Comparison of ENCODE assay signal across 17 mouse cellular contexts in genomic region chr7:118042914-118043313, GRCm38 (mm10).
DNase-seq lines count a peak whose midpoint lies in the region; ATAC-seq and TF ChIP-seq lines count a peak whose summit lies in the region.
"Had no signal": no experiment of that assay in that cellular context is flagged by ENCODE, and none has a peak within 500 bp of the region (broad histone marks: within the 10 kb centered on the region; RNA-seq: fewer than 3 reads in every experiment).

No protein-coding gene starts in this region.

- H3K9me3 ChIP-seq in intestine, embryonic 14.5 days (ENCODE audit: control insufficient read depth, low read length) = no peaks in the 10 kb centered on the region
- no peaks in the 10 kb centered on the region for H3K9me3 ChIP-seq in intestine, postnatal 0 days (ENCODE audit: control insufficient read depth)
- no peaks in the 10 kb centered on the region for H3K9me3 ChIP-seq in lung, postnatal 0 days (ENCODE audit: low read length)
- H3K9me3 ChIP-seq in limb, embryonic 13.5 days = no peaks in the 10 kb centered on the region
- H3K9me3 ChIP-seq: forebrain, embryonic 15.5 days; heart, embryonic 15.5 days; hindbrain, embryonic 15.5 days; liver, embryonic 13.5 days; megakaryocyte, embryonic 14.5 days had no signal

- ATAC-seq in intestine, embryonic 14.5 days (replicated peaks; ENCODE audit: low FRiP score, low TSS enrichment, low read depth) = 0 out of 2 replicates have a peak, but pooled peaks have one; percentile 43
- ATAC-seq in intestine, postnatal 0 days = no peak
- ATAC-seq in lung, postnatal 0 days = peak; percentile 38
- ATAC-seq in limb, embryonic 13.5 days (ENCODE audit: low FRiP score, low read depth) = peak; percentile 36; the same call in 1 of the 2 replicates
- ATAC-seq: activated CD4-positive, CD25-positive, alpha-beta regulatory T cell, adult 4 months; forebrain, embryonic 15.5 days; midbrain, embryonic 16.5 days had no signal

- H3K9ac ChIP-seq in intestine, embryonic 14.5 days (ENCODE audit: low read length) = no peak overlapping the region
- no peak overlapping the region for H3K9ac ChIP-seq in intestine, postnatal 0 days (ENCODE audit: low read depth, low read length)
- no peak overlapping the region for H3K9ac ChIP-seq in lung, postnatal 0 days (replicated peaks; ENCODE audit: low read depth)
- H3K9ac ChIP-seq in limb, embryonic 13.5 days = no peak overlapping the region
- H3K9ac ChIP-seq: forebrain, embryonic 15.5 days; heart, embryonic 15.5 days; hindbrain, embryonic 15.5 days; liver, embryonic 13.5 days had no signal

- TF ChIP-seq EP300 in lung, postnatal 0 days (IDR thresholded peaks at IDR 0.05) = no peak

- no peaks in the 10 kb centered on the region for H3K36me3 ChIP-seq in intestine, embryonic 14.5 days (ENCODE audit: control insufficient read depth, insufficient read depth, low read length)
- no peaks in the 10 kb centered on the region for H3K36me3 ChIP-seq in intestine, postnatal 0 days (ENCODE audit: control insufficient read depth, insufficient read depth)
- H3K36me3 ChIP-seq in lung, postnatal 0 days (ENCODE audit: insufficient read depth, low read length) = no peaks in the 10 kb centered on the region
- no peaks in the 10 kb centered on the region for H3K36me3 ChIP-seq in limb, embryonic 13.5 days
- H3K36me3 ChIP-seq: forebrain, embryonic 15.5 days; heart, embryonic 15.5 days; hindbrain, embryonic 15.5 days; liver, embryonic 13.5 days had no signal

- no peak overlapping the region for H3K4me2 ChIP-seq in intestine, embryonic 14.5 days (ENCODE audit: low read length)
- no peak overlapping the region for H3K4me2 ChIP-seq in intestine, postnatal 0 days (replicated peaks; ENCODE audit: low read depth)
- H3K4me2 ChIP-seq in lung, postnatal 0 days (replicated peaks; ENCODE audit: low read depth, low read length) = no peak overlapping the region
- no peak overlapping the region for H3K4me2 ChIP-seq in limb, embryonic 13.5 days (replicated peaks)
- H3K4me2 ChIP-seq: forebrain, embryonic 15.5 days; heart, embryonic 15.5 days; hindbrain, embryonic 15.5 days; liver, embryonic 13.5 days had no signal

- H3K4me3 ChIP-seq in intestine, embryonic 14.5 days (ENCODE audit: low read depth, low read length) = no peak overlapping the region
- no peak overlapping the region for H3K4me3 ChIP-seq in intestine, postnatal 0 days (ENCODE audit: low read depth, low read length)
- H3K4me3 ChIP-seq in lung, postnatal 0 days (ENCODE audit: low read depth, low read length) = no peak overlapping the region
- no peak overlapping the region for H3K4me3 ChIP-seq in lung, adult 2 months (replicated peaks; ENCODE audit: extremely low read depth, low read depth, low read length)
- no peak overlapping the region for H3K4me3 ChIP-seq in limb, embryonic 13.5 days
- H3K4me3 ChIP-seq: forebrain, embryonic 15.5 days; heart, embryonic 15.5 days; hindbrain, embryonic 15.5 days; liver, embryonic 13.5 days; megakaryocyte, embryonic 14.5 days had no signal

- no peaks in the 10 kb centered on the region for H3K27me3 ChIP-seq in intestine, embryonic 14.5 days (replicated peaks; ENCODE audit: control insufficient read depth, insufficient read depth, low read length)
- H3K27me3 ChIP-seq in intestine, postnatal 0 days (replicated peaks; ENCODE audit: control insufficient read depth, insufficient read depth, low read length) = no peaks in the 10 kb centered on the region
- H3K27me3 ChIP-seq in lung, postnatal 0 days (replicated peaks; ENCODE audit: insufficient read depth, low read length) = no peaks in the 10 kb centered on the region
- H3K27me3 ChIP-seq in limb, embryonic 13.5 days = no peaks in the 10 kb centered on the region
- H3K27me3 ChIP-seq: forebrain, embryonic 15.5 days; heart, embryonic 15.5 days; hindbrain, embryonic 15.5 days; liver, embryonic 13.5 days had no signal

- no peaks in the 10 kb centered on the region for H3K4me1 ChIP-seq in intestine, embryonic 14.5 days (replicated peaks; ENCODE audit: control insufficient read depth, insufficient read depth, low read length)
- no peaks in the 10 kb centered on the region for H3K4me1 ChIP-seq in intestine, postnatal 0 days (replicated peaks; ENCODE audit: control insufficient read depth, insufficient read depth, low read length)
- no peaks in the 10 kb centered on the region for H3K4me1 ChIP-seq in lung, postnatal 0 days (ENCODE audit: insufficient read depth, low read depth, low read length)
- no peaks in the 10 kb centered on the region for H3K4me1 ChIP-seq in lung, adult 2 months (ENCODE audit: control insufficient read depth, insufficient read depth, low read length)
- H3K4me1 ChIP-seq in limb, embryonic 13.5 days = peaks cover 7% of the 10 kb centered on the region; the same call in 1 of the 2 replicates
- H3K4me1 ChIP-seq: forebrain, embryonic 15.5 days; heart, embryonic 15.5 days; hindbrain, embryonic 15.5 days; liver, embryonic 13.5 days; megakaryocyte, embryonic 14.5 days had no signal

- DNase-seq in intestine, embryonic 14.5 days (ENCODE audit: low spot score) = no peak
- DNase-seq in lung, postnatal 0 days (ENCODE audit: low spot score) = no peak
- no peak for DNase-seq in lung, adult 2 months
- peak; percentile 67 for DNase-seq in ZHBTc4 (ENCODE audit: low read depth, low spot score)
- no peak for DNase-seq in adrenal gland, postnatal 4 days (ENCODE audit: low spot score in 2 of 2)
- DNase-seq in natural killer cell, adult 2 months (ENCODE audit: low spot score in 2 of 2) = no peak
- DNase-seq: kidney, adult 2 months; liver, embryonic 13.5 days; right cerebral cortex, postnatal 25 days had no signal

- TF ChIP-seq POLR2A in lung, adult 2 months (IDR thresholded peaks at IDR 0.05; ENCODE audit: borderline replicate concordance, extremely low read depth, low read depth, low read length) = no peak

- 48% methylated on average over 10 of the region's 10 CpGs for WGBS in intestine, embryonic 14.5 days
- 54% methylated on average over 10 of the region's 10 CpGs for WGBS in intestine, postnatal 0 days
- WGBS in lung, postnatal 0 days = 37% methylated on average over 10 of the region's 10 CpGs
- WGBS in lung, adult 2 months = 53% methylated on average over 10 of the region's 10 CpGs
- WGBS in limb, embryonic 13.5 days = 59% methylated on average over 10 of the region's 10 CpGs

- H3K27ac ChIP-seq in intestine, embryonic 14.5 days (ENCODE audit: low read depth) = no peak overlapping the region
- H3K27ac ChIP-seq in intestine, postnatal 0 days (ENCODE audit: low read depth, low read length) = no peak overlapping the region
- no peak overlapping the region for H3K27ac ChIP-seq in lung, postnatal 0 days (ENCODE audit: low read length)
- no peak overlapping the region for H3K27ac ChIP-seq in limb, embryonic 13.5 days
- H3K27ac ChIP-seq: forebrain, embryonic 15.5 days; heart, embryonic 15.5 days; hindbrain, embryonic 15.5 days; liver, embryonic 13.5 days had no signal

- no peak for TF ChIP-seq CTCF in intestine, postnatal 0 days (IDR thresholded peaks at IDR 0.05; ENCODE audit: low read depth)
- TF ChIP-seq CTCF in lung, postnatal 0 days (IDR thresholded peaks at IDR 0.05) = no peak
- no peak for TF ChIP-seq CTCF in lung, adult 2 months (IDR thresholded peaks at IDR 0.05; ENCODE audit: insufficient read depth, low read length)
